7 mouse cellular contexts compared by ENCODE assay signal in the genomic region with DNA sequence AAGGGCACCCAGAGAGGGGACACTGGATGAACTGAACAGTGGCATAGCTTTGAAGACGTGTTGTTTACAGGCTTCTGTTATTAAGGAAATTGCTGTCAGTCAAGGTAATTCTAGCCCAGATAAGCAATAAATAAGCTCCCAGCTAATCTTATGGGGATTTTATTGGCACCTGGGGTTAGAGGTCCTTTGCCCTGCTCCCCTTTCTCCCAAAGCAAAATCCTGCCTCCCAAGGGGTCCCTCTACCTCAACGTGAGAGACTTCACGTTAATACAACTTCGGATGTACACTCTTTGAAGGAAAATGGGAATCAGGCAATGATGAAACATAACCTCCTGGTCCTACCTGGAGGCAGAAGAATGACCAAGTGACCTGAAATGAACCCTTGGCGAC. TPM values are rescaled to one million over a fixed set of nuclear protein-coding genes. Genes with fewer than 3 reads are reported as not detected.
DNase-seq lines count a peak whose midpoint lies in the region; ATAC-seq and TF ChIP-seq lines count a peak whose summit lies in the region.

No protein-coding gene starts in this region.

- no peak for TF ChIP-seq EP300 in lung, postnatal 0 days (IDR thresholded peaks at IDR 0.05)

- ATAC-seq in lung, postnatal 0 days, result no peak
- ATAC-seq in forebrain, embryonic 12.5 days (ENCODE audit: low FRiP score), result no peak
- ATAC-seq in limb, embryonic 13.5 days (ENCODE audit: low FRiP score, low read depth), result no peak
- ATAC-seq in stomach, embryonic 15.5 days (ENCODE audit: insufficient read depth, low FRiP score, low read depth), result no peak

- H3K27me3 ChIP-seq in lung, postnatal 0 days (replicated peaks; ENCODE audit: insufficient read depth, low read length), result no peaks in the 10 kb centered on the region
- peaks cover 43% of the 10 kb centered on the region for H3K27me3 ChIP-seq in forebrain, embryonic 12.5 days
- no peaks in the 10 kb centered on the region for H3K27me3 ChIP-seq in limb, embryonic 13.5 days
- H3K27me3 ChIP-seq in stomach, embryonic 15.5 days (replicated peaks), result no peaks in the 10 kb centered on the region

- 26% methylated on average over 5 of the region's 5 CpGs for WGBS in lung, postnatal 0 days
- 7% methylated on average over 5 of the region's 5 CpGs for WGBS in forebrain, embryonic 12.5 days
- WGBS in limb, embryonic 13.5 days, result 6% methylated on average over 5 of the region's 5 CpGs
- 22% methylated on average over 5 of the region's 5 CpGs for WGBS in stomach, embryonic 15.5 days

- no peak for TF ChIP-seq CTCF in lung, postnatal 0 days (IDR thresholded peaks at IDR 0.05)

- no peaks in the 10 kb centered on the region for H3K36me3 ChIP-seq in lung, postnatal 0 days (ENCODE audit: insufficient read depth, low read length)
- H3K36me3 ChIP-seq in forebrain, embryonic 12.5 days (replicated peaks), result no peaks in the 10 kb centered on the region
- H3K36me3 ChIP-seq in limb, embryonic 13.5 days, result no peaks in the 10 kb centered on the region
- H3K36me3 ChIP-seq in stomach, embryonic 15.5 days, result no peaks in the 10 kb centered on the region

- peak overlapping the region; percentile 86 for H3K4me3 ChIP-seq in lung, postnatal 0 days (ENCODE audit: low read depth, low read length)
- H3K4me3 ChIP-seq in forebrain, embryonic 12.5 days (replicated peaks), result peak overlapping the region; percentile 48
- peak overlapping the region; percentile 74 for H3K4me3 ChIP-seq in limb, embryonic 13.5 days
- H3K4me3 ChIP-seq in stomach, embryonic 15.5 days (replicated peaks), result peak overlapping the region; percentile 72

- peak overlapping the region; percentile 94 for H3K9ac ChIP-seq in lung, postnatal 0 days (replicated peaks; ENCODE audit: low read depth)
- no peak overlapping the region; the same call in 1 of the 2 replicates for H3K9ac ChIP-seq in forebrain, embryonic 12.5 days
- H3K9ac ChIP-seq in limb, embryonic 13.5 days, result peak overlapping the region; percentile 87
- H3K9ac ChIP-seq in stomach, embryonic 15.5 days, result peak overlapping the region; percentile 63; the same call in 1 of the 2 replicates

- no peaks in the 10 kb centered on the region for H3K9me3 ChIP-seq in lung, postnatal 0 days (ENCODE audit: low read length)
- H3K9me3 ChIP-seq in forebrain, embryonic 12.5 days, result no peaks in the 10 kb centered on the region
- H3K9me3 ChIP-seq in limb, embryonic 13.5 days, result no peaks in the 10 kb centered on the region
- H3K9me3 ChIP-seq in stomach, embryonic 15.5 days, result no peaks in the 10 kb centered on the region

- peak overlapping the region; percentile 96 for H3K27ac ChIP-seq in lung, postnatal 0 days (ENCODE audit: low read length)
- no peak overlapping the region for H3K27ac ChIP-seq in forebrain, embryonic 12.5 days
- H3K27ac ChIP-seq in limb, embryonic 13.5 days, result peak overlapping the region; percentile 92
- H3K27ac ChIP-seq in stomach, embryonic 15.5 days, result peak overlapping the region; percentile 96

- DNase-seq in lung, postnatal 0 days (ENCODE audit: low spot score), result no peak
- no peak for DNase-seq in lung, adult 18-20 months
- DNase-seq in spleen, postnatal 4 days (ENCODE audit: low spot score in 2 of 2), result no peak
- no peak for DNase-seq in cerebellum, postnatal 14 days

- H3K4me1 ChIP-seq in lung, postnatal 0 days (ENCODE audit: insufficient read depth, low read depth, low read length), result peaks cover 14% of the 10 kb centered on the region; the same call in 1 of the 2 replicates
- peaks cover 25% of the 10 kb centered on the region for H3K4me1 ChIP-seq in forebrain, embryonic 12.5 days
- peaks cover 80% of the 10 kb centered on the region for H3K4me1 ChIP-seq in limb, embryonic 13.5 days
- peaks cover 16% of the 10 kb centered on the region for H3K4me1 ChIP-seq in stomach, embryonic 15.5 days

- peak overlapping the region; percentile 81 for H3K4me2 ChIP-seq in lung, postnatal 0 days (replicated peaks; ENCODE audit: low read depth, low read length)
- peak overlapping the region; percentile 81 for H3K4me2 ChIP-seq in forebrain, embryonic 12.5 days
- H3K4me2 ChIP-seq in limb, embryonic 13.5 days (replicated peaks), result peak overlapping the region; percentile 89
- H3K4me2 ChIP-seq in stomach, embryonic 15.5 days, result peak overlapping the region; percentile 83

RNA-seq across cellular contexts. Expression of gene Dhrs3, which starts 0.9 kb away (rescaled TPM):
- 177 and 229 TPM in 2 replicates for polyA plus RNA-seq in lung, postnatal 0 days (2015; fragmentation: Nextera tagmentation; extraction: Ambion mirVana)
- polyA plus RNA-seq in forebrain, embryonic 12.5 days (2016; fragmentation: Nextera tagmentation; extraction: Ambion mirVana), result 6.7 and 7.7 TPM in 2 replicates
- 113 and 140 TPM in 2 replicates for polyA plus RNA-seq in limb, embryonic 13.5 days (2015; fragmentation: Nextera tagmentation; extraction: Ambion mirVana)
- 112 and 117 TPM in 2 replicates for polyA plus RNA-seq in stomach, embryonic 15.5 days (2015; fragmentation: Nextera tagmentation; extraction: Ambion mirVana)

Comparison
In these comparisons a context has a peak if more than half of its experiments do, and no peak if none do; other contexts are left out.
1. RNA of gene Dhrs3, which starts 0.9 kb away (polyA plus RNA-seq): 177 to 229 TPM in lung, postnatal 0 days, 113 to 140 TPM in limb, embryonic 13.5 days and 112 to 117 TPM in stomach, embryonic 15.5 days; 6.7 to 7.7 TPM in forebrain, embryonic 12.5 days; every median in the first group is over 10 times any median in the second.
2. Peak in every context shown above with its lines, with median percentiles within 50 percentile points of each other: H3K4me2 ChIP-seq and H3K4me3 ChIP-seq.